Mouse (Mus musculus) ES-Bruce4 (cell line): ENCODE data around the gene Actg2. TPM values are rescaled to one million over a fixed set of nuclear protein-coding genes. Genes with fewer than 3 reads are reported as not detected.

ENCODE experiments used
- H3K27ac ChIP-seq: 2 replicates; pipeline ENCODE4 v1.5.1; 2012; ENCODE audit warnings: low read length, inconsistent platforms; ENCODE audit not compliant: insufficient read depth
- H3K27me3 ChIP-seq: 2 replicates; pipeline ENCODE4 v1.6.1; 2012; ENCODE audit warnings: mild to moderate bottlenecking, low read length, inconsistent platforms; ENCODE audit not compliant: control insufficient read depth, poor library complexity, insufficient read depth, severe bottlenecking
- H3K36me3 ChIP-seq: 2 replicates; pipeline ENCODE4 v1.6.1; 2012; ENCODE audit warnings: inconsistent platforms, mild to moderate bottlenecking, low read length, moderate library complexity; ENCODE audit not compliant: control insufficient read depth, poor library complexity, insufficient read depth, severe bottlenecking
- H3K4me1 ChIP-seq: one replicate; pipeline ENCODE4 v1.8.1; 2011; ENCODE audit warnings: low read length; ENCODE audit not compliant: control insufficient read depth, insufficient read depth
- H3K4me3 ChIP-seq: 2 replicates; pipeline ENCODE4 v1.5.1; 2011; ENCODE audit warnings: low read depth, mild to moderate bottlenecking, low read length
- H3K9ac ChIP-seq: 2 replicates; pipeline ENCODE4 v1.6.1; 2012; ENCODE audit warnings: low read depth, mild to moderate bottlenecking, inconsistent platforms; ENCODE audit not compliant: poor library complexity, severe bottlenecking
- H3K9me3 ChIP-seq: replicated peaks from 2 replicates; pipeline ENCODE4 v1.6.1; 2012; ENCODE audit warnings: mild to moderate bottlenecking, low read length, inconsistent platforms; ENCODE audit not compliant: control insufficient read depth, poor library complexity, insufficient read depth, severe bottlenecking
- CTCF ChIP-seq: IDR thresholded peaks from one replicate; pipeline ENCODE4 v1.8.1; 2011; ENCODE audit warnings: low read depth, low read length
- EP300 ChIP-seq: IDR thresholded peaks from 2 replicates; pipeline ENCODE4 v1.6.1; 2011; ENCODE audit warnings: low read depth, low read length; ENCODE audit not compliant: insufficient read depth
- POLR2A ChIP-seq: IDR thresholded peaks from one replicate; pipeline ENCODE4 v1.8.1; 2011; ENCODE audit warnings: low read length; ENCODE audit not compliant: insufficient read depth
- polyA plus RNA-seq: library from polyadenylated mRNA; stranded (reverse); fragments of >200 nt; gene quantifications from 2 replicates; pipeline ENCODE4 v1.2.4, GENCODE M21; 2011; ENCODE audit warnings: low read depth; ENCODE audit not compliant: missing spikeins, insufficient read depth, insufficient read length

Actg2 gene
- polyA plus RNA-seq, 1 experiment, result 2.1 TPM

- H3K4me3 ChIP-seq, result peak overlapping the region; percentile 48
- no peak overlapping the region for H3K27ac ChIP-seq
- H3K4me1 ChIP-seq, result no peaks in the 10 kb centered on the region
- no peaks in the 10 kb centered on the region for H3K27me3 ChIP-seq
- TF ChIP-seq CTCF (no peak), EP300 (no peak), POLR2A (no peak)
- no peaks in the 10 kb centered on the region for H3K36me3 ChIP-seq
- H3K9ac ChIP-seq, result peak overlapping the region; percentile 24; the same call in 1 of the 2 replicates
- H3K9me3 ChIP-seq, result no peaks in the 10 kb centered on the region
Observed at GRCm38 (mm10) chr6:83507168-83507546, 28.9 kb downstream of the Actg2 start.

- Histone ChIP-seq H3K4me1 (no peaks in the 10 kb centered on the region), H3K9me3 (no peaks in the 10 kb centered on the region), H3K36me3 (no peaks in the 10 kb centered on the region), H3K9ac (peak within 1 kb of the TSS; percentile 51), H3K27me3 (no peaks in the 10 kb centered on the region), H3K4me3 (peak within 1 kb of the TSS; percentile 75), H3K27ac (peak within 1 kb of the TSS; percentile 32; the same call in 1 of the 2 replicates)
- TF ChIP-seq POLR2A (peak; percentile 92), CTCF (no peak), EP300 (no peak)
Observed at GRCm38 (mm10) chr6:83506258-83507167, 29.6 kb downstream of the Actg2 start, which contains the start of gene Dguok. Gene Dguok (minus strand): TSS chr6:83506969.

- Histone ChIP-seq H3K27ac (no peak overlapping the region), H3K36me3 (no peaks in the 10 kb centered on the region), H3K4me3 (no peak overlapping the region), H3K9me3 (no peaks in the 10 kb centered on the region), H3K27me3 (no peaks in the 10 kb centered on the region), H3K9ac (peak overlapping the region; percentile 51), H3K4me1 (no peaks in the 10 kb centered on the region)
- TF ChIP-seq CTCF, result no peak
- no peak for TF ChIP-seq EP300
- TF ChIP-seq POLR2A, result no peak
Observed at GRCm38 (mm10) chr6:83505554-83505953, 30.5 kb downstream of the Actg2 start.

GRCm38 (mm10) chr6:83503361-83503760 is 32.7 kb downstream of the Actg2 start:
- no peaks in the 10 kb centered on the region for H3K9me3 ChIP-seq
- no peak overlapping the region for H3K9ac ChIP-seq
- H3K27me3 ChIP-seq, result no peaks in the 10 kb centered on the region
- H3K27ac ChIP-seq, result no peak overlapping the region
- TF ChIP-seq CTCF (no peak), EP300 (no peak), POLR2A (no peak)
- no peaks in the 10 kb centered on the region for H3K36me3 ChIP-seq
- no peaks in the 10 kb centered on the region for H3K4me1 ChIP-seq
- H3K4me3 ChIP-seq, result no peak overlapping the region

- no peak for TF ChIP-seq EP300
- TF ChIP-seq POLR2A, result no peak
- H3K4me3 ChIP-seq, result no peak overlapping the region
- H3K9me3 ChIP-seq, result no peaks in the 10 kb centered on the region
- no peaks in the 10 kb centered on the region for H3K27me3 ChIP-seq
- no peaks in the 10 kb centered on the region for H3K36me3 ChIP-seq
- no peak overlapping the region for H3K9ac ChIP-seq
- no peaks in the 10 kb centered on the region for H3K4me1 ChIP-seq
- H3K27ac ChIP-seq, result no peak overlapping the region
Observed at GRCm38 (mm10) chr6:83502656-83503055, 33.4 kb downstream of the Actg2 start.

GRCm38 (mm10) chr6:83501524-83502310 is 34.3 kb downstream of the Actg2 start:
- TF ChIP-seq CTCF, result no peak
- TF ChIP-seq EP300, result 0 out of 2 replicates have a peak, but pooled peaks have one; percentile 45
- Histone ChIP-seq H3K4me1 (no peaks in the 10 kb centered on the region), H3K9me3 (no peaks in the 10 kb centered on the region), H3K9ac (no peak overlapping the region), H3K27ac (no peak overlapping the region), H3K4me3 (no peak overlapping the region), H3K27me3 (no peaks in the 10 kb centered on the region), H3K36me3 (no peaks in the 10 kb centered on the region)
